Mouse (Mus musculus) cerebellum, adult 2 months (tissue): ENCODE results near the gene Gbf1.

Experiments
- CTCF ChIP-seq: fragments of 200-500 bp; IDR thresholded peaks from 2 replicates; pipeline ENCODE4 v1.5.1; 2011; ENCODE audit warnings: low read depth, mild to moderate bottlenecking, control low read depth, low read length, moderate library complexity, borderline replicate concordance; ENCODE audit not compliant: insufficient read depth
- POLR2A ChIP-seq: fragments of 200-500 bp; IDR thresholded peaks from 2 replicates; pipeline ENCODE4 v1.6.1; 2011; ENCODE audit warnings: low read length, control low read depth, borderline replicate concordance; ENCODE audit not compliant: insufficient read depth

- TF ChIP-seq CTCF (no peak), POLR2A (peak; percentile 90)
These were observed 176.0 kb downstream of the Gbf1 start, which contains the start of gene Fbxl15 for GRCm38 (mm10) chr19:46328081-46329030.
